Mouse (Mus musculus) myocyte (in vitro differentiated cells): ENCODE results near the gene Adk.
"Not testable (repeated sequence)": the region's sequence is repeated elsewhere in the genome, so short reads cannot be mapped to it uniquely, and the experiment has no call there.

ENCODE experiments used
- CEBPB ChIP-seq: IDR thresholded peaks from 2 replicates; pipeline ENCODE4 v1.6.1; 2011; ENCODE audit warnings: mild to moderate bottlenecking, moderate library complexity; ENCODE audit not compliant: poor library complexity, insufficient read depth, severe bottlenecking
- E2F4 ChIP-seq: IDR thresholded peaks from one replicate; pipeline ENCODE4 v1.6.1; 2011; ENCODE audit warnings: mild to moderate bottlenecking, control low read depth, moderate library complexity; ENCODE audit not compliant: insufficient read depth
- MAX ChIP-seq: IDR thresholded peaks from one replicate; pipeline ENCODE4 v1.6.1; 2011; ENCODE audit warnings: low read depth, mild to moderate bottlenecking, control low read depth
- POLR2A ChIP-seq: IDR thresholded peaks from one replicate; pipeline ENCODE4 v1.6.1; 2011; ENCODE audit warnings: low read depth, mild to moderate bottlenecking, control low read depth, moderate library complexity; ENCODE audit not compliant: insufficient read length
- POLR2AphosphoS2 ChIP-seq: IDR thresholded peaks from one replicate; pipeline ENCODE4 v1.6.1; 2011; ENCODE audit warnings: low read depth, control low read depth; ENCODE audit not compliant: insufficient read length
- USF1 ChIP-seq: IDR thresholded peaks from one replicate; pipeline ENCODE4 v1.6.1; 2011; ENCODE audit warnings: low read depth, mild to moderate bottlenecking, control low read depth, moderate library complexity

DNA sequence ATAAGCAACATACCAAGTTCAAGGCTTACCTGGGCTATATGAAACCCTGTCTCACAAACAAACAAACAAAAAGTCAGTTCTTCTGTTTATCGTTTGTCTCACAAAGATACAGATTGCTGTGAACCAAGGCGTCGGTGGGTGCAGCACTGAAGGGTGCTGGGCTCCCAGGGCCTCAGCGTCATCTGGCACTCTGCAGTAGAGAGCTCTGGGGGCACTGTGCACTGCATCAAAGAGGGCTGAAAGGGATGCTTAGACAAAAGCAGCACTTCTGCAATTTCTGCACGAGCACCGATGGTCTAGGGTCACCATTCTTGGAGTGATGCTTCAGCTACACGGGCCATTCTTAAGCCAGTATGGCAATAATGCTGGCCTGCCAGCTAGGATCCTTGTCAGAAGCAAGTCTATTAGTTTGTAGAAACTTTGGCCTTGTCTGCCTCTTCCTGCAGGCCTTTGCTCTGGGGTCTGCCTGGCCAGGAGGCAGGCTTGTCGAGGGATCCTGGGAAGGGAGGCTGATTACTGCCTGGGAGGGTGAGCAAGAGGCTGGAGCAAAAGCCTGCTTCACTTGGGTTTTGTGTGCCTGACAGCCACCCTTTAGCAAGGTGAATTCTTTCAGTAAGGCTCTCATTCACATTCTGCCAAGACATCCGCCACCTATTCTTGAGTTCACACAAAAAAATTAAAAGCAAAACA, 436.2 kb downstream of the Adk start:
- TF ChIP-seq POLR2A, USF1, MAX, CEBPB, E2F4, POLR2AphosphoS2: not testable (repeated sequence)
